Mouse (Mus musculus) cerebellum, adult 9-11 months (tissue): ENCODE measurements around the gene Ptgds.

Source experiments
- DNase-seq: peaks from one replicate; pipeline ENCODE4 v3.0.0; 2022

The Ptgds gene

GRCm38 (mm10) chr2:25469969-25470368 is at the start of gene Ptgds:
Gene Ptgds (minus strand): TSS chr2:25470046.
- no peak for DNase-seq

DNA sequence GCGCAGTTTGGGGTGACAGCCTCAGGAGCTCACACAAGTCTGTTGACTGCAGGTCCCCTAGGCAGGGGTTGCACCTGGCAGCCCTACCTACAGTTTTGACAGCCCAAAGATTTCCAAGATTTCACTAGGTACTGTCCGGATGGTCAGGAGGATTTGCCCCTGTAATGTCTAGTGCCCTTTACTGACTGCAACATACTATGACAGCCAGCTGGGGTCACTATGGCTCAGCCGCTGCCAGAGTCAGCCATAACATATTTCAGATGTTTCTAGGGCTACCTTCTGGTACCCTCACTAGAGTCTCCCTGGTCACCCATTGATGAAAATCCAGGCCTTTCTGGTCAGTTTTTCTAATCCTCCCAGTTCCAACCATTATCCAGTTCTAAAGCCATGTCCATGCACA is 40.1 kb upstream of the Ptgds start:
- DNase-seq: no peak

DNA sequence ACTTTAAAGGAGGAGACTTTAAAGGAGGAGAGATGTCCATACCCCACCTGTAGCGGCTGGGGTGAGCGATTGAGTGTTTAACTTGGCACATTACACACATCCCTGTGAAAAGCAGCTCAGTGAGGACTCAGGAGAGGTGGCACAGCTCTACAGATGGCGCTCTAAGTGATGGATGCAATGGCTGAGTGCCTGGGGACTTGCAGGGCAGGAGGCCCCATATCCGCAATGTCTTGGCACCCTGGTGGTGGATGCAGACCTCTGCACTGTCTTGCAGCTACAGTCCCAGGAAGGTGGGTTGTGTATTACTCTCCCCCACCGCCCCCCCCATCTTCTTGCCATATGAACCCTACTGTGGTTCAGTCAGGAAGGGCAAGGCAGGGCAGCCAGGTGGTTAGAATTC is 37.1 kb upstream of the Ptgds start:
- DNase-seq: peak; percentile 31

GRCm38 (mm10) chr2:25505860-25506259 is 36.0 kb upstream of the Ptgds start:
- peak; percentile 47 for DNase-seq

GRCm38 (mm10) chr2:25505000-25505399 is 35.2 kb upstream of the Ptgds start:
- DNase-seq: peak; percentile 25

GRCm38 (mm10) chr2:25504538-25504937 is 34.7 kb upstream of the Ptgds start:
- DNase-seq: peak; percentile 31

GRCm38 (mm10) chr2:25502726-25503125 is 32.9 kb upstream of the Ptgds start:
- DNase-seq: peak; percentile 39

DNA sequence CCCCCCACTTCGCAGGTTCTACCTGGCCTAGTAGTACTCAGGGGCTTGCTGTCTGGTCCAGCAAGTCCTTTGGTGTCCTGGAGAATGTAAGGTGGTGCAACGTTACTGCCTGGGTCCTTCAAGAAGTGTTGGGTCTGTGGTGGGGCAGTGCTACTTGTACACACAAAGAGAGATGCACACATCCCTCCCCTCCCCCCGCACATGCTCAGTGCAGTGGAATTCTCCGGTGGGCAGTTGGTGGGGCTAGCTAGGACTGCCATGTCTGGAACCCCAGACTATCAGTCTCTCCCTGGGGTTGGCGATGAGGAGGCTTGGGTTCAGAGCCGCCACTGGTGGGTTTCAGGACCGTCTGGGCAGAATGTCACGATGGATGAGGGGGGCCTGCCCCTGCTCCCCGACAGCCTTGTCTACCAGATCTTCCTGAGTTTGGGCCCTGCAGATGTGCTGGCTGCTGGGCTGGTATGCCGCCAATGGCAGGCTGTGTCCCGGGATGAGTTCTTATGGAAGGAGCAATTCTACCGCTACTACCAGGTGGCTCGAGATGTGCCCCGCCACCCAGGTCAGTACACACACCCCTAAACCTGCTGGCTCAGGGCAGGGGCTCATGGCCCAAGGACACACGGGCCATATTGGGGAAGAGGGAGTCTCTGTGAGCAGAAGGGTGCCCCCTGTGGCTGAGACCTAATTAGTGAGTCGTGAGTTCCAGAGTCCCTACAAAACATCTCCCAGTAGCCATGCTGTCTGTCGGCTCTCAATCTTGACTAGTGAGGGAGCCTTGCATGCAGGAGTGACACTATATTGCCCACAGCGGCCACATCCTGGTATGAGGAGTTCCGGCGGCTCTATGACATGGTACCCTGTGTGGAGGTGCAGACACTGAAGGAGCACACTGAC is 32.0 kb upstream of the Ptgds start, which contains the start of gene C8g:
Gene C8g, minus strand, starts transcription at position 127 of the 894 bp plus-strand sequence.
- peak; percentile 73 for DNase-seq

GRCm38 (mm10) chr2:25500576-25501405 is 30.9 kb upstream of the Ptgds start, which contains the start of gene Fbxw5:
Gene Fbxw5 (plus strand): TSS chr2:25500750.
- peak; percentile 90 for DNase-seq

DNA sequence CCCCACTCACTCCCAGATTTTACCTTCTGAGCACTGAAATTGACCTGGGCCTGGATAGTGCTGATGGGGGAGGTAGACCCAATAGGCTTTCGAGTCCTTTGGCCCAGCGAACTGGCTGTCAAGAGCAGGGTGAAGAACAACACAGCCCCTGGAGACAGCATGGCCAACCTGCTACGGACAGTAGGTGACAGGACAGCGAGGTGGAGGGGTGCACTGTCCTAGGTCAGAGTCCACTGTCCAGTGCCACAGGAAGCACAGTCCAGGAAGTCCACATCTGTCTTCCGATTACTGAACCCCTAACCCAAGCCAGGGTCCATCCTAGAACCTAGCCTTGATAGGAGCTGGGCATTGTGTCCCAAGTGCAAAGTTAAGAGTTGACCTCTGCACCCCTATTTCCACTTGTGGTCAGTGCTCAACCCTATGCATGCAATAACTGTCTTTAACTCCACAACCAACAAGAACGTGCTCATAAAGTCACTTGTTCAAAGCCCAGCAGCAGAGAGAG is 30.3 kb upstream of the Ptgds start:
- DNase-seq: no peak

DNA sequence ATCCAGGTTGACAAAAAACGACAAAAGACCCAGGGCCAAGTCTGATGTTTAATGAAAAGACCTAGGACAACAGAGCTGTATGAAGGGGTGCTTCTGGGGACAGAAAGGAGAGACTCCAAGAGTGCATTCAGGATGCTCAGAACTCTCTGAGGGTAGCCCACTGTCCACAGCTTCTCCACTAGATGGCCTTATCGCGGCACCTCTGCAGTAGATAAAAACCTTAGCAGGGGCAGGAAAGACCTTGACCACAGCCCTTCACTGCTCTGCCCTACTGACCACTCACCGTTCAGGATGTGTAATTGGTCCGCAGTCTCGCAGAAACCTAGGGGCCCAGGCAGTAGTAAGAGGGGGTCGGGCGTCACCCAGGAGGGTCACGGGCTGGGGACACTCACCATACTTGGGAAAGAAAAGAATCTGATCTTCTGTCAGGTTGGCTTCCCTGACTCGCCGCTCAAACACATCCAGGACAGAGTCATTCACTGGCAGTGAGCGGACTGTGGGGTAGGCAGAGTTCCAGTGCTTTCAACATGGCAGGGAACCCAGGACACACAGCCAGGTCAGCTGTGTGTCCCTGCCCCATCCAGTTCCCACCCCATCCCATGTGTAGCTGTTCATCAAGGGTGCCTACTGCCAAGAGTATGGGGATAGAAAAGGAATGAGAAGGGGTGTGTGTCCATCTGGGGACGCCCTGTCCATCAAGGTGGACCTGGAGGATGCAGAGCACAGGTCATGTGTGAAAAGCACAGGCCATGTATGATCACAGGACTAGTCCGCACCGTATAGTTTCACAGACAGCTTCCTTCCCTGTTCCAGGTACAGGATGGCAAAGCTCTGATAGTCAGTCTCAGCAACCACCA is 29.0 kb upstream of the Ptgds start:
- peak; percentile 59 for DNase-seq

DNA sequence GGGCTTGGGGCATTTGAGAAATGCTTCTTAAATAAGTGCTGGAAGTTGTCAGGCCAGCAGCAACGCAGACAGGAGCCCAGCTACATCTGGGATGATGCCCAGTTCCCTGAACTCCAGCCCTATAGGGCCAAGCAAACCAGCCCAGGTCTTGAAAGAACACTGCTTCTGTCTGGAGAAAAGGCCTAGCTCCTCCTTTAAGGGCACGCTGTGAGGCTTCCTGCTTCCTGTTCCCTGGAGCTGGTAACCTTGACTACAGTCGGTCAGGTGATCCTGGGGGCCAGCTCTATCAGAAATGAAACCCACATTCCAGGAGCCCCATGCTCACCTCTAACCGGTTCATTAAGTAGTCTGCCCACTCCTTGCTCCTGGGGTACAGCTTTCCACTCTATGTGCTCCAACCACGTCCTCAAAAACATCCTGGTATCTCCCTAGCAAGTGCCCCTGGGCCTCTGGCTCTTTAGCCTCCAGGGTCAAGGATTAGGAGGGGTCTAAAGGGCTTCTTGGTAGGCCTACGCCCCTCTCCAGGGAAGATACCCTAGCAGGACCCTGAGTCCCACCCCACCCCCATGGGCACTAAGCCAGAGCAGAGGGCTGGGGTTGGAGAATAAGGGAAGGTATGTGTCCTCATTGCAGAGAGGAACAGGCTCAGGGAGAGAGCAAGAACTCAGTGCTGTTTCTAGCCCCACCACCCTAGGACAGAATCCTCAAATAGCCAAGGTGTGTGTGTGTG is 28.2 kb upstream of the Ptgds start:
- peak; percentile 65 for DNase-seq

DNA sequence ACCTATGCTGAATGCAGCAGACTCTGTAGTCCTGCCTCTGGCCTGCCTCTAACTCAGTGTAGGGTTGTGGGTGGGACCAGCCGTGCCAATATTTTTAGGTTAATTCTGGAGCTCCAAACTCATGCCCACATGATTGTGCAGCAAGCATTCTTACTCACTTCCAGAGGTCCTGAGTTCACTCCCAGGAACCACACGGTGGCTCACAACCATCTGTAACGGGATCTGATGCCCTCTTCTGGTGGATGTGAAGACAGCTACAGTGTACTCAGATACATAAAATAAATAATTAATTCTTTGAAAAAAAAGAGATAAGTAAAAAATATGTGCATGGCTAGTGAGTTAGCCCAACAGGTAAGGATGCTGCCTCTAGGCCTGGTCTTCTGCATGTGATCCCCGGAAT is 26.6 kb upstream of the Ptgds start:
- peak; percentile 76 for DNase-seq

DNA sequence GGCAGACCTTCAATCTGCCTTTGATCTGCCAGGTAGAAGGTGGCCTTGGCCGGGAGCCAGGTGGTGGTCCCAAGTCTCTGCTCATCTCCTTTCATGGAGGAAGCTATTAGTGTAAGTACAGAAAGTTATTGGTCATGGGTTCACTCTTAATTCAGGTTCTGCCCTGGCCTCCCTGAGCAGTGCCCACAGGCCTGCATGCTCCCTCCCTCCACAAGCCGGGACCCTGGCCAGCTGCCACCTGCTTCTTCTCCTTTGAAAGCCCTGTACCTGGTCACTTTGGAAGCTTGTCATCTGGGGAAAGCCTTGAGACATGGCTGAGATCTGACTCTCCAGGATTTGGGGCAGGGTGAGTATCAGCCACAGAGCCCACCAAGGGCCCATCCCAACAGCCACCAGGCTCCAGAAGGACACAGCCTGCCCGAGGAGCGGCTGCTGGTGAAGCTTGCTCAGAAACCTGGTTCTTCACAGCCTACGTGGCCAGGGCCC is 23.7 kb upstream of the Ptgds start, which contains the start of gene Lcn12:
Gene Lcn12, minus strand, starts transcription at position 436 of the 486 bp plus-strand sequence.
- peak; percentile 85 for DNase-seq

DNA sequence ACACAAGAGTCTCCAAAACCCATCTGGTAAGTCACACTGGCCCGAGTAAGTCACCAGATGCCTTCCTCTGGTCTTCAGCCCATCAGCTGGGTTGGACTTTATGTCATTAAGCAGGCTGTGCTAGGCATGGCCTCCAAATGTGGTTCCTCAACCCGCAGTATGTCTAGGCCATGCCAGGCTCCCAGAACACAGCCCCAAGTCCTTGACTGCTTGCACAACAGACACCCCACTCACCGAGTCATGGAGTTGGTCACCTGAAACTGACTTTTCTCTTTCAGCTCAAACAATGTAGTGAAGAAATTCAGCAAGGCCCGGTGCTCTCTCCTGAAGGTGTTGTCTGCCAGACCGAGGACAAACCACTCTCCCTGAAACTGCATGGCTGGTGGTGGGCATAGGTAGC is 23.1 kb upstream of the Ptgds start:
- DNase-seq: no peak

GRCm38 (mm10) chr2:25488671-25489068 is 18.8 kb upstream of the Ptgds start:
- peak; percentile 74 for DNase-seq

- DNase-seq: no peak
Observed at GRCm38 (mm10) chr2:25487965-25488670, 18.3 kb upstream of the Ptgds start.

DNA sequence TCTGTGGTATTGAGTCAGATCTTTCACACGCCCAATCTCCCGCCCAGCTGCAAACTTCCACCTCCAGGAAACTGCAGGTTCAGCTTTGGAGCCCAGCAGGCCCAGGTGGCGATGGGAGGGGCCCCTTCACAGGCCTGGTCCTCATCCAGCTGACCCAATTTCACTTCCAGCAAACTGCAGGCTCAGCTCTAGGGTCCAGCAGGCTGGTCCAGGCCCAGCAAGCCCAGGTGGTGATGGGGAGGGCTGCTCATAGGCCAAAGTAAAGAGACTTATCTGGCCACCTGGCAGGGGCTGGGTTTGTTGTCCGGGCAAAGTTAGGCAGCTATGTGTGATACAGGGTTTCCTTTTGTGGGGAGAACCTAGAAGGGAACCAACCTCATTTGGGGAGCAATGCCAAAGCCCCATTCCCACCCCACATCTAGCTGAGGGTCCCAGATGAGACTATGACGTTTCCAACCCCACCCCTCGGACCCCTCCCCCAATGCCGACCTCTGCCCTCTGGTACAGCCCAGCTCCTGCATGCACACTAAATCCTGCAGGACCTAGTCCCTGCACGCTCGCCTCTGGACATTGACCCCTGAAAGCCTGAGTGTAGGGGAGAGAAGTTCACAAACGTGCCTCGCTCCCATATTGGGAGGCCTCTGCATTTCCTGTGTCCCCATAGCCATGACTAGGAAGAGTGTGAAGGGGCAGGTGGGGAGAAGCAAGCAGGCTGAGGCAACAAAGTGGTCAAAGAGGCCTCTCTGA is 15.2 kb upstream of the Ptgds start:
- peak; percentile 98 for DNase-seq

GRCm38 (mm10) chr2:25482969-25483368 is 13.1 kb upstream of the Ptgds start:
- peak; percentile 76 for DNase-seq

GRCm38 (mm10) chr2:25480541-25480940 is 10.7 kb upstream of the Ptgds start:
- no peak for DNase-seq
